Mouse (Mus musculus) thymus, adult 2 months (tissue): Measurements from ENCODE around the gene Gm11214.

Source experiments
- CTCF ChIP-seq: fragments of 200-500 bp; IDR thresholded peaks from 2 replicates; pipeline ENCODE4 v1.5.1; 2012; ENCODE audit warnings: mild to moderate bottlenecking, control low read depth, low read length, moderate library complexity, borderline replicate concordance; ENCODE audit not compliant: control insufficient read depth, poor library complexity, insufficient read depth; ENCODE audit errors: extremely low read depth
- POLR2A ChIP-seq: fragments of 200-500 bp; IDR thresholded peaks from 2 replicates; pipeline ENCODE4 v1.6.1; 2012; ENCODE audit warnings: mild to moderate bottlenecking, low read length, control low read depth, moderate library complexity; ENCODE audit not compliant: control insufficient read depth, poor library complexity, insufficient read depth; ENCODE audit errors: extremely low read depth

DNA sequence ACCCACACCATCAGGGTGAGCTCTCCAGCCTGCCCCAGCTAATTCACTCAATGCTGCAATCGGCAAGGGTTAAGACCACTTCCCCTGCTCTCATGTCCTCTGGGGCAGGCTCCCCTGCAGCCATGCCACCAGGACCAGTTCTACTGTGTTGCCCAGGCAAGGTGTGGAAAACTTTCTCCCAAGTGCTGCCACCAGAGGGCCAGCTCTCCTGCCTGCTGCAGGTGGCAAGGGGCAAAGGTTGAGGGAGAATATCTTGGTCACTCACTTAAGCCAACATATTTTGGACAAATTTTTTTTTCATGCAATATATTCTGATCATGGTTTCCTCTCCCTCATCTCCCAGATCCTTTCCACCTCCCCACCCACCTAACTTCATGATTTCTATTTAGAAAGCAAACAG lies 8.8 kb downstream of the Gm11214 start:
- TF ChIP-seq CTCF (peak; percentile 45; the same call in 1 of the 2 replicates), POLR2A (no peak)
